Mouse (Mus musculus) heart, embryonic 14.5 days (tissue): ENCODE measurements around the gene Gm36210. TPM values are rescaled to one million over a fixed set of nuclear protein-coding genes. Genes with fewer than 3 reads are reported as not detected.

Source experiments
- ATAC-seq: fragments of 200-750 bp; cut with Nextera tagmentation; 2 replicates; pipeline ENCODE4 v1.8.0; 2017; ENCODE audit warnings: low read depth, moderate TSS enrichment; ENCODE audit not compliant: insufficient number of reproducible peaks, insufficient read depth, low FRiP score
- H3K27ac ChIP-seq, 2 experiments: fragments of 200-500 bp in 1 of 2; fragments of 300-500 bp in 1 of 2; sonication (generic) in 1 of 2; replicated peaks in 1 of 2; 2 replicates each; pipeline ENCODE4 v1.5.1; 2012 to 2014; ENCODE audit warnings: low read depth in 2 of 2, low read length in 2 of 2, control low read depth in 1 of 2, mild to moderate bottlenecking in 1 of 2, mixed read lengths in 1 of 2; ENCODE audit not compliant: control insufficient read depth in 1 of 2, insufficient read depth in 1 of 2
- H3K27me3 ChIP-seq: fragments of 300-500 bp; sonication (generic); 2 replicates; pipeline ENCODE4 v1.6.1; 2014; ENCODE audit warnings: mild to moderate bottlenecking, low read length, control low read depth; ENCODE audit not compliant: control insufficient read depth, insufficient read depth
- H3K36me3 ChIP-seq: fragments of 300-500 bp; sonication (generic); 2 replicates; pipeline ENCODE4 v1.6.1; 2014; ENCODE audit warnings: mild to moderate bottlenecking, control low read depth, low read length, mixed read lengths; ENCODE audit not compliant: control insufficient read depth, insufficient read depth
- H3K4me1 ChIP-seq, 2 experiments: fragments of 200-500 bp in 1 of 2; fragments of 300-500 bp in 1 of 2; sonication (generic) in 1 of 2; 2 replicates each; pipeline ENCODE4 v1.6.1; 2012 to 2014; ENCODE audit warnings: low read length in 2 of 2, control low read depth in 1 of 2, mixed read lengths in 1 of 2; ENCODE audit not compliant: control insufficient read depth in 2 of 2, insufficient read depth in 2 of 2
- H3K4me2 ChIP-seq: fragments of 300-500 bp; sonication (generic); 2 replicates; pipeline ENCODE4 v1.6.1; 2014; ENCODE audit warnings: mild to moderate bottlenecking, low read length
- H3K4me3 ChIP-seq, 2 experiments: fragments of 200-500 bp in 1 of 2; fragments of 300-500 bp in 1 of 2; sonication (generic) in 1 of 2; 2 replicates each; pipeline ENCODE4 v1.5.1; 2012 to 2014; ENCODE audit warnings: low read length in 2 of 2, mild to moderate bottlenecking in 2 of 2, control low read depth in 1 of 2, low read depth in 1 of 2, moderate library complexity in 1 of 2; ENCODE audit not compliant: control insufficient read depth in 1 of 2, insufficient read depth in 1 of 2
- H3K9ac ChIP-seq: fragments of 300-500 bp; sonication (generic); 2 replicates; pipeline ENCODE4 v1.6.1; 2014; ENCODE audit warnings: mild to moderate bottlenecking, low read length
- H3K9me3 ChIP-seq: fragments of 300-500 bp; sonication (generic); 2 replicates; pipeline ENCODE4 v1.6.1; 2016; ENCODE audit warnings: low read length, control low read depth; ENCODE audit not compliant: control insufficient read depth
- WGBS: fragments of 180-500 bp; shearing (Covaris S2); extraction: QIAGEN DNeasy Blood & Tissue Kit; methylation state at CpG from one replicate; pipeline ENCODE4 v1.1.7; 2014; 5-methylcytosine and 5-hydroxymethylcytosine counted together
- polyA plus RNA-seq: library from polyadenylated mRNA; unstranded; fragments of >200 nt; fragmentation: Nextera tagmentation; extraction: Ambion mirVana; gene quantifications from 2 replicates; pipeline ENCODE4 v1.2.1, GENCODE M21; 2014

The Gm36210 gene
- polyA plus RNA-seq: 0.20 TPM in 1 of 2 replicates, not detected in the other

GRCm38 (mm10) chr7:4906466-4906950 is at the start of gene Gm36210:
TSS of gene Gm36210 (minus strand) at chr7:4906516.
- no peaks in the 10 kb centered on the region for H3K27me3 ChIP-seq
- no peak within 1 kb of the TSS for H3K27ac ChIP-seq
- H3K36me3 ChIP-seq: no peaks in the 10 kb centered on the region
- H3K9ac ChIP-seq: peak within 1 kb of the TSS; percentile 30; the same call in 1 of the 2 replicates
- no peaks in the 10 kb centered on the region for H3K9me3 ChIP-seq
- no peak within 1 kb of the TSS for H3K4me2 ChIP-seq
- peaks cover 3% of the 10 kb centered on the region in 2 experiments; a peak in 1 of 4 replicates for H3K4me1 ChIP-seq
- 27% methylated on average over 10 of the region's 10 CpGs for WGBS
- ATAC-seq: no peak; the same call in 1 of the 2 replicates
- no peak within 1 kb of the TSS for H3K4me3 ChIP-seq

- H3K4me2 ChIP-seq: 0 out of 2 replicates have a peak overlapping the region, but pooled peaks have one; percentile 1
- peaks cover 7 to 12% of the 10 kb centered on the region in 2 experiments; a peak in 3 of 4 replicates for H3K4me1 ChIP-seq
- ATAC-seq: peak; percentile 77
- H3K9me3 ChIP-seq: no peaks in the 10 kb centered on the region
- peak overlapping the region in 1 of 2 experiments; percentile 82; a peak in 3 of 4 replicates for H3K27ac ChIP-seq
- no peaks in the 10 kb centered on the region for H3K27me3 ChIP-seq
- H3K4me3 ChIP-seq: no peak overlapping the region
- no peaks in the 10 kb centered on the region for H3K36me3 ChIP-seq
- no peak overlapping the region for H3K9ac ChIP-seq
- WGBS: 10% methylated on average over 10 of the region's 10 CpGs
Measured at GRCm38 (mm10) chr7:4953815-4954445, 47.6 kb upstream of the Gm36210 start.

- Histone ChIP-seq H3K27ac (no peak overlapping the region), H3K4me3 (no peak overlapping the region), H3K9ac (no peak overlapping the region), H3K27me3 (no peaks in the 10 kb centered on the region), H3K4me1 (peaks cover 7 to 12% of the 10 kb centered on the region in 2 experiments; a peak in 3 of 4 replicates), H3K4me2 (no peak overlapping the region), H3K36me3 (no peaks in the 10 kb centered on the region), H3K9me3 (no peaks in the 10 kb centered on the region)
- ATAC-seq: no peak
- WGBS: 77% methylated on average over 19 of the region's 19 CpGs
Measured at GRCm38 (mm10) chr7:4950561-4951342, 44.4 kb upstream of the Gm36210 start.

- H3K4me2 ChIP-seq: no peak overlapping the region
- no peak overlapping the region for H3K9ac ChIP-seq
- ATAC-seq: no peak
- no peaks in the 10 kb centered on the region for H3K9me3 ChIP-seq
- peaks cover 2 to 5% of the 10 kb centered on the region in 2 experiments; a peak in 3 of 4 replicates for H3K4me1 ChIP-seq
- H3K36me3 ChIP-seq: no peaks in the 10 kb centered on the region
- H3K27ac ChIP-seq: no peak overlapping the region
- 55% methylated on average over 6 of the region's 6 CpGs for WGBS
- no peaks in the 10 kb centered on the region for H3K27me3 ChIP-seq
- no peak overlapping the region for H3K4me3 ChIP-seq
Measured at GRCm38 (mm10) chr7:4948386-4948785, 42.1 kb upstream of the Gm36210 start.

GRCm38 (mm10) chr7:4947855-4948254 is 41.5 kb upstream of the Gm36210 start:
- no peaks in the 10 kb centered on the region for H3K36me3 ChIP-seq
- H3K27me3 ChIP-seq: no peaks in the 10 kb centered on the region
- WGBS: 39% methylated on average over 2 of the region's 2 CpGs
- no peak overlapping the region for H3K9ac ChIP-seq
- no peak overlapping the region for H3K4me3 ChIP-seq
- no peak overlapping the region for H3K27ac ChIP-seq
- H3K4me1 ChIP-seq: peaks cover 2 to 3% of the 10 kb centered on the region in 2 experiments; a peak in 1 of 4 replicates
- no peak overlapping the region for H3K4me2 ChIP-seq
- ATAC-seq: no peak
- H3K9me3 ChIP-seq: no peaks in the 10 kb centered on the region

- Histone ChIP-seq H3K4me2 (peak overlapping the region; percentile 62), H3K27me3 (0 out of 2 replicates have a peak, but pooled peaks cover 5% of the 10 kb centered on the region), H3K9me3 (no peaks in the 10 kb centered on the region), H3K4me1 (peaks cover 0 to 3% of the 10 kb centered on the region in 2 experiments; a peak in 1 of 4 replicates), H3K9ac (no peak overlapping the region), H3K4me3 (peak overlapping the region; percentile 29), H3K27ac (no peak overlapping the region), H3K36me3 (no peaks in the 10 kb centered on the region)
- 12% methylated on average over 15 of the region's 15 CpGs for WGBS
- ATAC-seq: peak; percentile 71; the same call in 1 of the 2 replicates
Measured at GRCm38 (mm10) chr7:4943223-4943815, 37.0 kb upstream of the Gm36210 start.

GRCm38 (mm10) chr7:4942673-4943072 is 36.4 kb upstream of the Gm36210 start:
- WGBS: 34% methylated on average over 5 of the region's 5 CpGs
- Histone ChIP-seq H3K27me3 (0 out of 2 replicates have a peak, but pooled peaks cover 5% of the 10 kb centered on the region), H3K27ac (no peak overlapping the region), H3K4me1 (peaks cover 0 to 3% of the 10 kb centered on the region in 2 experiments; a peak in 1 of 4 replicates), H3K4me3 (no peak overlapping the region), H3K9ac (no peak overlapping the region), H3K9me3 (no peaks in the 10 kb centered on the region), H3K4me2 (no peak overlapping the region), H3K36me3 (no peaks in the 10 kb centered on the region)
- no peak for ATAC-seq
